Mouse (Mus musculus) frontal cortex, adult (tissue): ENCODE measurements around the gene Clec4f.
"Not testable (repeated sequence)": the region's sequence is repeated elsewhere in the genome, so short reads cannot be mapped to it uniquely, and the experiment has no call there.

Source experiments
- ATAC-seq: cut with Nextera tagmentation; 2 replicates; pipeline ENCODE4 v1.9.2; 2017; ENCODE audit warnings: mild to moderate bottlenecking, moderate library complexity, mixed read lengths; ENCODE audit not compliant: low TSS enrichment

Clec4f gene

DNA sequence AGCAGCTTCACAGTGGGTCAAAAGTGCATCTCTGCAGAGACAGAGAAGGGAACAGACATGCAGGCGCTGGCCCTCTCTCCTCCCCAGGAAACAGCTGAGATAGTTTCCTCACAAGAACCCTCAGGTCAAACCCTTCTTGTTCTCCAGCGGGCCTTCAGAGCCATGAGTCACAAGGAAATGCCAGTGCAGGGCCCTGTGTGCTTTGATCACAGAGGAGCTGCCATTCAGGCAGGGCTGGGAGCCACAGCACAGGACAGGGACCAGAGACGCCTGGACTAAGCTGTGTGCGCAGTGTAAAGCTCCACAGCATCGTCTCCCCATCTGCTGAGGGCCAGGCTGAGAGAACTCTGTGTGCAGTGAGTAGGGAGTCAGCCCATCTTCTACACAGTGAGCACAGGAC is 21.9 kb downstream of the Clec4f start:
- not testable (repeated sequence) for ATAC-seq

- no peak for ATAC-seq
Observed at GRCm38 (mm10) chr6:83631815-83632214, 24.2 kb downstream of the Clec4f start.

DNA sequence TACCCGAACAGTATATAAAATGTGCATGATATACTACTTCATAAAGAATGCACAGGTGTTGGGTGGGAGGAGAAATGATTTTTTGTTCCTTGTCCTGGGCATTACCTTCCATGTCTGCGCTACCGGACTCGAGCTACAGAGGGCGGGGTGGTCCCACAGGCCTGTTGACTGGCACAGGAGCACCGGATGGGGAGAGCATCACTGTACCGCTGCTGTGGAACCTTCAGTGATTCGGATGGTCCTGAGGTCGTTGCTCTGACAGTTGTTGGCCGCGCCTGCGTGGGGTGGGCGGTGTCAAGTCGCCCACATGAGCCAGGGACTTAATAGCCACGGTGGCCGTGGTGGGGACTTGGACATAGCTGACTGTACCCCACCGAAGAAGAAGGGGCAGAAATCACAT is 29.2 kb downstream of the Clec4f start:
- ATAC-seq = no peak

GRCm38 (mm10) chr6:83619955-83620354 is 36.0 kb downstream of the Clec4f start:
- peak; percentile 72 for ATAC-seq

GRCm38 (mm10) chr6:83617581-83618335 is 38.2 kb downstream of the Clec4f start:
- no peak for ATAC-seq

GRCm38 (mm10) chr6:83616512-83616911 is 39.5 kb downstream of the Clec4f start:
- ATAC-seq = no peak; the same call in 1 of the 2 replicates

DNA sequence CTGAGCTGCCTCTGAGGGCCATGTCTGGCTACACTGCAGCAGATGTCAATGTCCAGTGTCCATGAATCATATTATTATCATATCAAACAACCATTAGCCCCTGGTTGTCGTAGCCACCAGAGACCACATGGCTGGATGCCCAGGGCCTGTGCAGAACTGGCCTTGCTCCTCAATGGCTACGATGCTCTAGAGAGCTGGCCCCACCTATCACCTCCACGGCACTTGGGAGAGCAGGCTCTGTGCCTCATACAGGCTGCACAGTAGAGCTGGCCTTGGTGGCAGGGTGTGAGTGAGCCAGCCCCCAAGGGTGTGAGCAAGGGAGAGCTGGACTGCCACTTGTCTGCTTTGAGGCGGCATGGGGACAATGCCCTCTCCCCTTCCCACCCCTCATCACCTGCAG is 41.5 kb downstream of the Clec4f start:
- no peak for ATAC-seq

DNA sequence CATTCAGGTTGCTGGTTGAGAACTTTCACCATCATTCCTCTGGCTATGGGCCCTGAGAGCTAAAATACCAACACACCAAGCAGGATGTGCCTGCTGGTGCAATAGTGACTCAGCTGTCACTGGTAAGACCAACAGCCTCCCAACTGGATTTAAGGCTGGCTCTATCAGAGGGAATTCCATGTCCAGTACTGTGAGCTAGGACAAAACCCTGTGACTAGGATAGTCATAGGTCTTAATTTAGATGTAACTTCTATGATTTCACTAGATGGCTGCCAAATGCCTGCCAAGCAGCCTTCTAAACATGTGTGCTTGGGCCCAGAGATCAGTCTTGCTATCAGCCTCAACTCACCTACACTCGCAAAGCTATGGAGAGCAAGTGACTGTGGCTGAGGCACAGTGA is 43.0 kb downstream of the Clec4f start:
- no peak for ATAC-seq

DNA sequence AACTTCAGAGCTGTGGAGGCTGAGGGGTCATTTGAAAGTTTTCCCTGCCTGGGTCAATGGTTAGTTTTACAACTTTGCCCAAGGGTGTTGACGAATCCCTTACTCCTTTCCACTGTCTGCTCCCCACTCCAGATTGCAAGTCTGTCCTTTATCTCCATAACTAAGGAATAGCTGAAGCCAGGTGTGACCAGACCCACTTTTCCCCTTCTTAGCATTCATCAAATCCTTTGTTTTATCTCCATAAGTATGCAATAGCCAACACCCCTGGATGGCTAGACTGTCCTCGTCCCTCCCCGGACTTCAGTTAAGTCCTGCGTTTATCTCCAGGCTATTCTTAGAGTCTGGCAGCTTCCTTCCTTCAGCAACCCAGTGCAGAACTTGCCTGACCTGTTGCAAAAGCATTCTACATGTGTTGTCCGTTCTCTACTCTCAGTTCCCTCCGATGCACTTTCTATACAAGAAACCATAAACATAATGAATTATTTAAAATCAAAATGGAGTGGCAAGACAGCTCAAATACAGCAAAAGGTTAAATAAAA is 56.3 kb downstream of the Clec4f start:
- no peak for ATAC-seq

DNA sequence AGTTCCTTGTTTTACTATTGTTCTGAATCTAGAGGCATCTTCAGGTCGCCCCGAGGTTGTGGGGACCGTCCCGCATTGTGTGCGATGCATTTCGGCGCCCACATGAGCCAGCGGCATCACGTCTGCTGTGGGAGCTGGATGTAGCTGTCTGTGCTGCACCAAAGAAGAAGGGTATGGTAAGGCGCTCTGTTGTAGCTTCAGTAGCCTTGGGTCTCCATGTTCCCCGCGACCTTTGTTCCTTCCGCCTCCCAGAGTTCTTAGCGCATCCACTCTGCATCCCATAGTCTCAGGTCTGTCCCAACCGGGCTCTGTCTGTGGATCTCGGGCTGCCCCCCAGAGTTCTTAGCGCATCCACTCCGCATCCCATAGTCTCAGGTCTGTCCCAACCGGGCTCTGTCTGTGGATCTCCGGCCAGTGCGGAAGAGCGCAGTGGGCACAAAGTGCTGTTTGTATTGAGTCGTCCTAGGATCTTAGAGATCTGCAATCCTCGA is 56.9 kb downstream of the Clec4f start:
- no peak for ATAC-seq

DNA sequence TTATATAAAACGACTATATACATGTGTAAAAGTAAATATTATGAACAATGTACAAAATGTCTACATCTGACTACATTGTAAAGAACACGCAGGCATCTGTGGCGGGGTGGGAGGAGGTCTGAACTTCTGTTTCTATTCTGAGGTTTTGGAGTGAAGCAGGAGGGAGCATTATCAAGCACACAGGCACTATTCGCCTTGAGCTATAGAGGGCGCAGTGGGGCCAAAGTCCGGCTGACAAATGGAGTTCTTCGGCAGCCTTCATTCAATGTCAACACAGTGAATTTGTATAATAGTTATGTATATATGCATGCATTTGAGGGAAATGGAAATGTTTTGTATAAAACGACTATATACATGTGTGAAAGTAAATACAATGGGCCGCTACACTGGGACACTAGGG is 57.3 kb downstream of the Clec4f start:
- peak; percentile 55; the same call in 1 of the 2 replicates for ATAC-seq

DNA sequence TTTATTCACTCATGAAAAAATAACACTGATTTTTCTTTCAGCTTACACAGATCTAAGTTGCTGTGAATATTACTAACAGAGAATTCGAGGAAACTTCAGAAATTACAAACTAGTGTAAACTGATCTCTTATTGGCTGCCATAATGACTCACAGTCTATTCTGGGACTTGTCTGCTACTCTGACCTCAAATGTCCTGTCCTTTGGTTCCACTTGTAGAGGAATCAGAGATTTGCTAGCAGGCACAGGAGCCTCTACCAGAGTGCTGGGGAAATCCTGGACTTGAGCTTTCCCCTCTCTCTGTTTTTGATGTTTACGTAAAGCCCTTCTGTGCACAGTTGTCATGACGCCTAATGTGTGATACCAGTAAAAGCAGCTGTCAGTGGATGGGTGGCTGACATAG is 58.0 kb downstream of the Clec4f start:
- ATAC-seq = no peak

DNA sequence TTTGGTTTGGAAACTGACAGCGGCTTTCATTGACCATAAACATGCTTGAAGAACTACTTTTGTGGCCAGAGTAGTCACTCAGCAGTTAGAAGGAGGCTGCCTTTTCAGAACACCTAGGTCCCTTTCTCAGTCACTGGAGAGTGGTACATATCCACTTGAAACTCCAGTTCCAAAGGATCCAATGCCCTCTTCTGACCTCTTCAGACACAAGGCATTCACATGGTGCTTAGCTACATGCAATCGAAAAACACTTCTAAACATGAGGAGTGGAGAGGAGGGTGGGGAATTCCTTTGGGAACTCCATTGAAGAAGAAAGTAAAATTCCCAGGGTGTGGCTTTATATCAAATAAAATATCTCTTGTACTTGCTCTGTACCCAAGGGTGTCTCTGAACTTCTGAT is 61.0 kb downstream of the Clec4f start:
- ATAC-seq = no peak
